Mouse (Mus musculus): ENCODE data around the gene Psmc3ip. TPM values are rescaled to one million over a fixed set of nuclear protein-coding genes. Genes with fewer than 3 reads are reported as not detected.

Psmc3ip gene
- polyA plus RNA-seq, 1 experiment from 2014 or later, result 29.1 TPM

DNA sequence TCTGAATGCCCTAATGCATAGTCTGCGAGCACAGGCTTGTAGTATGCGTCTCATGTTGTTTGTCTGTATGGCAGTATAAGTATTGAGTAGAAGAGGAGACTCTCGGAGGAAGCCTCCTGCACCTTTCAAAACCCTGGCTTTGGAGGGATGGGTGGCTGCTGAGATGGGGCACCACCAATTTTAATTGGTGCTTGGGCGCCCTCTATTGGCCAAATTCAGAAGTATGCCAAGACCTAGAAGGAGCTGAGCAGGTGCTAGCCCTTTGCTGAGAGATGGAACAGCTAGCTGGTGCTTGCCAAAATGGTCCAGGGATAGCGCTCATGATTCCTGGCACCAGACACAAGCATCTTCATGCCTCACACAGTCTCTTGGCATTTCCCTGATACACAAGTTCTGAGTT is 37.4 kb downstream of the Psmc3ip start:
- peak overlapping the region; percentile 90; the same call in 1 of the 2 replicates for H3K27ac ChIP-seq (ENCODE audit: low read depth)
- DNase-seq (ENCODE audit: low spot score) (peak; percentile 97), ATAC-seq (replicated peaks; ENCODE audit: low FRiP score, low TSS enrichment, low read depth) (no peak)
- peaks cover 56% of the 10 kb centered on the region for H3K4me1 ChIP-seq (replicated peaks; ENCODE audit: control insufficient read depth, insufficient read depth, low read length)
- H3K27me3 ChIP-seq (replicated peaks; ENCODE audit: control insufficient read depth, insufficient read depth, low read length), result no peaks in the 10 kb centered on the region
- H3K9ac ChIP-seq (ENCODE audit: low read length), result no peak overlapping the region
- H3K36me3 ChIP-seq (ENCODE audit: control insufficient read depth, insufficient read depth, low read length), result peaks cover 14% of the 10 kb centered on the region
- no peaks in the 10 kb centered on the region for H3K9me3 ChIP-seq (ENCODE audit: control insufficient read depth, low read length)
- 26% methylated on average over 5 of the region's 5 CpGs for WGBS
- H3K4me3 ChIP-seq (ENCODE audit: low read depth, low read length), result no peak overlapping the region
- H3K4me2 ChIP-seq (ENCODE audit: low read length), result no peak overlapping the region

DNA sequence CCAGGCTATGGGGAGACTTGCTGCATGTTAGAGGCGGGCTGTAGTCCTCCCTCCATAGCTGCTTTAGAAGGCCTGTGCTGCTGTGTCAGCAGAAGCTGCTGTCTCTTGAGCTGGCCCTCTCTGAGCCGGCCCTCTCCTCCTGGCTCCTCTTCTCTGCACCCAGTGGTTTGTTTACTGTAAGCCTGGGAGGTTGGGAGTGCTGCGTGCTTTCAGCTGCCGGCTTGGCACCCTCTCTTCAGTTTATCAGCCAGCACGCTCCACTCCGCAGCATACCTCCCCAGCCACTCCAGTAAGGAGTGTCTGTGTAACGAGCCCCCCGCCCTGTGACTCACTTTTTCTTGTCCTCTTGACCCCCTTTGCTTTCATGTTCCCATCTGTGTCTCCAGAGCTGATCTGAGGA is 38.4 kb downstream of the Psmc3ip start:
- WGBS, result 23% methylated on average over 8 of the region's 8 CpGs
- Histone ChIP-seq H3K27ac (ENCODE audit: low read depth) (peak overlapping the region; percentile 90), H3K4me2 (ENCODE audit: low read length) (peak overlapping the region; percentile 26; the same call in 1 of the 2 replicates), H3K27me3 (replicated peaks; ENCODE audit: control insufficient read depth, insufficient read depth, low read length) (no peaks in the 10 kb centered on the region), H3K4me3 (ENCODE audit: low read depth, low read length) (no peak overlapping the region), H3K36me3 (ENCODE audit: control insufficient read depth, insufficient read depth, low read length) (peaks cover 22% of the 10 kb centered on the region), H3K4me1 (replicated peaks; ENCODE audit: control insufficient read depth, insufficient read depth, low read length) (peaks cover 48% of the 10 kb centered on the region), H3K9me3 (ENCODE audit: control insufficient read depth, low read length) (no peaks in the 10 kb centered on the region), H3K9ac (ENCODE audit: low read length) (0 out of 2 replicates have a peak overlapping the region, but pooled peaks have one; percentile 22)
- ATAC-seq (replicated peaks; ENCODE audit: low FRiP score, low TSS enrichment, low read depth) (peak; percentile 40), DNase-seq (ENCODE audit: low spot score) (peak; percentile 75)

DNA sequence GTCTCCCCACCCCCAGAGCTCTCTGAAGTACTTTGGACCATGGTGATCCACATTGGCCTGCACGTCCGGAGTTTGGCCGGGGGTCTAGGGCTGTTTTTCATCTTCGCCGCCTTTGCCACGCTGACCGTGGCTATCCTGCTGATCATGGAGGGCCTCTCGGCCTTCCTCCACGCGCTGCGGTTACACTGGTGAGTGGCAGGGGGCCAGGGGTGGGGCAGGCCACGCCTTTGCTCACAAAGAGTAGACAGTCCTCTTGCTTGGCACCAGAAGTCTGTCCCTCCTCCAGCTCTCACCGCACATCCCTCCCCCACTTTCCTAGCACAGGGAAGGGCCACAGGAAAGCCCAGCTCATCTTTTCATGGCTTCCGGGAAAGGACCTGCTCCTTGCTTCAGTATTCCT is 39.8 kb downstream of the Psmc3ip start:
- H3K27me3 ChIP-seq (replicated peaks; ENCODE audit: control insufficient read depth, insufficient read depth, low read length), result no peaks in the 10 kb centered on the region
- no peak overlapping the region for H3K9ac ChIP-seq (ENCODE audit: low read length)
- peaks cover 23% of the 10 kb centered on the region for H3K36me3 ChIP-seq (ENCODE audit: control insufficient read depth, insufficient read depth, low read length)
- H3K9me3 ChIP-seq (ENCODE audit: control insufficient read depth, low read length), result no peaks in the 10 kb centered on the region
- DNase-seq (ENCODE audit: low spot score) (no peak), ATAC-seq (replicated peaks; ENCODE audit: low FRiP score, low TSS enrichment, low read depth) (no peak)
- WGBS, result 74% methylated on average over 14 of the region's 14 CpGs
- H3K27ac ChIP-seq (ENCODE audit: low read depth), result no peak overlapping the region
- no peak overlapping the region for H3K4me3 ChIP-seq (ENCODE audit: low read depth, low read length)
- peaks cover 36% of the 10 kb centered on the region for H3K4me1 ChIP-seq (replicated peaks; ENCODE audit: control insufficient read depth, insufficient read depth, low read length)
- no peak overlapping the region for H3K4me2 ChIP-seq (ENCODE audit: low read length)

DNA sequence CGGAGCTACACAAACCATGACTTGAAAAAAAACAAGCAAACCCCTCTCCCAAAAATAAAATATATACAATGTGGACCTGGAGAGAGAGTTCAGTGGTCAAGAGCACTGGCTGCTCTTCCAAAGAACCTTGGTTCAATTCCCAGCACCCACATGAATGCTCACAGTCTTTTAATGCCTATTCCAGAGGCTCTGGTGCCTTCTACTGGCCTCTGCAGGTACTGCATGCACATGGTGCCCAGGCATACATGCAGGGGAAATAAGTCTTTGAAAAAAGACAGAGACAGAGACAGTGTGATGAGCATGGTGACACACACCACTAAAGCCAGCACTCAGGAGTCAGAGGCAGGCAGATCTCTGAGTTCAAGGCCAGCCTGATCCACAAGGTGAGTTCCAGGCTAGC is 41.3 kb downstream of the Psmc3ip start:
- H3K27ac ChIP-seq (ENCODE audit: low read depth), result no peak overlapping the region
- no peak overlapping the region for H3K4me3 ChIP-seq (ENCODE audit: low read depth, low read length)

DNA sequence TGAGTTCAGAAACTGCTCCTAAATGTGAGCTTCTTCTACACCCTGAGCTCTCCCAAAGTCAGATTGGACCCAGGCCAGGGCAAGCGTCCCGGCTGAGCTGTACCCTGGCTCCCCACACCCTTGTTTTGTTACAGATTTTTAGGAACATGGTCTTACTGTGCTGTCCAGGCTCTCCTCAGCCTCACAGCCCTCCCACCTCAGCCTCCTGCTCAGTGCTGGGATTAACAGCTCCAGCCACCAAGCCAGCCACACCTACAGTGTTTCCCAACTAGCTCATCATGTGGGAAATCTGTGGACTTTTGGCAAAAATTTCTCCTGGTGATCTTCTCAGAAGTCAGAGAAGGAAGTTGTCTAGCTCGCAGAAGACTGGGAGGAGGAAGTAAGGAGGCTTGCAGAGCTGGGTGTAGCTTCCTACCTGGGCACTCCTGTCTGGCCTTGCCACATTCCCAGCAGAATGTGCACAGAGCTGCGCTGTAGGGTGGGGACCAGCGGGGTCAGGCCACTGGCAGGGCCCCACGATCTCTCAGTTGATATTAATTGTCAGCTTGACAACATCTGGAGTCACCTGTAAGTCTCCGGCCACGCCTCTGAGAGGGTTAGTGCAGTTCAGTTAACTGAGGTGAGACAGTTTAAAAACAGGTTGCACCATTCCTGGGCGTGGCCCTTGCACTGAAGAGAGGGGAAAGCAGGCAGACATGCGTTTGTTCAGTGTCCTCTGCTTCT is 42.3 kb downstream of the Psmc3ip start:
- Histone ChIP-seq H3K9ac (ENCODE audit: low read length) (no peak overlapping the region), H3K27me3 (replicated peaks; ENCODE audit: control insufficient read depth, insufficient read depth, low read length) (no peaks in the 10 kb centered on the region), H3K4me3 (ENCODE audit: low read depth, low read length) (no peak overlapping the region), H3K4me1 (replicated peaks; ENCODE audit: control insufficient read depth, insufficient read depth, low read length) (peaks cover 17% of the 10 kb centered on the region), H3K4me2 (ENCODE audit: low read length) (no peak overlapping the region), H3K9me3 (ENCODE audit: control insufficient read depth, low read length) (no peaks in the 10 kb centered on the region), H3K36me3 (ENCODE audit: control insufficient read depth, insufficient read depth, low read length) (peaks cover 38% of the 10 kb centered on the region), H3K27ac (ENCODE audit: low read depth) (0 out of 2 replicates have a peak overlapping the region, but pooled peaks have one; percentile 16)
- ATAC-seq (replicated peaks; ENCODE audit: low FRiP score, low TSS enrichment, low read depth) (no peak), DNase-seq (ENCODE audit: low spot score) (peak; percentile 68)
- 86% methylated on average over 10 of the region's 10 CpGs for WGBS

More for the DNA sequence above, 41.3 kb downstream of the Psmc3ip start:
- H3K9ac ChIP-seq (ENCODE audit: low read length), result no peak overlapping the region
- peaks cover 28% of the 10 kb centered on the region for H3K36me3 ChIP-seq (ENCODE audit: control insufficient read depth, insufficient read depth, low read length)
- H3K27me3 ChIP-seq (replicated peaks; ENCODE audit: control insufficient read depth, insufficient read depth, low read length), result no peaks in the 10 kb centered on the region
- ATAC-seq (replicated peaks; ENCODE audit: low FRiP score, low TSS enrichment, low read depth) (no peak), DNase-seq (ENCODE audit: low spot score) (no peak)
- 100% methylated on average over 1 of the region's 1 CpGs for WGBS
- H3K4me1 ChIP-seq (replicated peaks; ENCODE audit: control insufficient read depth, insufficient read depth, low read length), result peaks cover 25% of the 10 kb centered on the region
- H3K9me3 ChIP-seq (ENCODE audit: control insufficient read depth, low read length), result no peaks in the 10 kb centered on the region
- H3K4me2 ChIP-seq (ENCODE audit: low read length), result no peak overlapping the region

DNA sequence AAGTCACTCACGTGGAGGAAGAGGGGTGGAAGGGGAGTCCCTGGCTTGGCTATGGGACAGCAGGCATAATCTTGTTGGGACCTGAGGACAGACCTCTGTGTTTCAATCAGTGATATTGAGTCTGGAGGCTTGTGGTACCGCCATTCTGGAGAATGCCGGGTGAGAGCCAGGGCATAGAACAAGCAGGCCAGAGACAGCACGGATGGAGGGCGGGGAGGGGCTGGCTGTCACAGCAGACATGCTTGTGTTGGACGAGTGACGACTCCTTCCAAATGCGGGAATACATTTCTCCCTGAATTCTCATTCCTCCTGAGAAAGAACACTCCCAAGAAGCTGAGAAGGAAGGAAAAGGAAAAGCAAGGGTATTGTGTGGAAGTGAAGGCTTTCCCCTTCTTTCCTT is 43.6 kb downstream of the Psmc3ip start:
- no peaks in the 10 kb centered on the region for H3K27me3 ChIP-seq (replicated peaks; ENCODE audit: control insufficient read depth, insufficient read depth, low read length)
- H3K4me3 ChIP-seq (ENCODE audit: low read depth, low read length), result no peak overlapping the region
- no peak overlapping the region for H3K4me2 ChIP-seq (ENCODE audit: low read length)
- H3K36me3 ChIP-seq (ENCODE audit: control insufficient read depth, insufficient read depth, low read length), result peaks cover 46% of the 10 kb centered on the region
- WGBS, result 77% methylated on average over 8 of the region's 8 CpGs
- no peak for ATAC-seq (replicated peaks; ENCODE audit: low FRiP score, low TSS enrichment, low read depth)
- DNase-seq (ENCODE audit: low spot score), result no peak
- no peak overlapping the region for H3K9ac ChIP-seq (ENCODE audit: low read length)
- no peaks in the 10 kb centered on the region for H3K9me3 ChIP-seq (ENCODE audit: control insufficient read depth, low read length)
- H3K4me1 ChIP-seq (replicated peaks; ENCODE audit: control insufficient read depth, insufficient read depth, low read length), result peaks cover 6% of the 10 kb centered on the region
- H3K27ac ChIP-seq (ENCODE audit: low read depth), result no peak overlapping the region

DNA sequence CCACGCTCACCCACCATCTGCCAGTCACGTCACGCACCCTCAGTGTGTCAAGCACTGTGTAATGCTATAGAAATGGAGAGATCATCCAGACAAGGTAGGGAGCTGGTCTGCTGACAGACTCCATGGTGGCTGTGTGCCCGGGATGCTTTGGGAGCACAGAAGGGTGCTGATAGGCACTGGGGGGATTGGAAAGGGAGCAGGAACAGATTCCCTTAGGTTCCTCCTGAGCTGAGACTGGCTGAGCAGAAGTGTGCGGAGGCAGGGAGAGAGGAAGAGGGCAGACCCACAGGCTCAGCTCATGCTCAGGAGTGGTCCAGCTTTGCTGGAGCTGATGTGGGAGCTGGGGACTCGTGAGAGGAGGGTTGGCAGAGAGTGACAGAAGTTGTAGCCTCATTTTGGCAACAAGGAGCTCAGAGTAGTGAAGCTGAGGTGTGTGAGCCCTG is 44.2 kb downstream of the Psmc3ip start:
- no peak overlapping the region for H3K4me3 ChIP-seq (ENCODE audit: low read depth, low read length)
- no peak overlapping the region for H3K27ac ChIP-seq (ENCODE audit: low read depth)
- DNase-seq (ENCODE audit: low spot score) (no peak), ATAC-seq (replicated peaks; ENCODE audit: low FRiP score, low TSS enrichment, low read depth) (no peak)
- no peaks in the 10 kb centered on the region for H3K27me3 ChIP-seq (replicated peaks; ENCODE audit: control insufficient read depth, insufficient read depth, low read length)
- no peak overlapping the region for H3K4me2 ChIP-seq (ENCODE audit: low read length)
- no peaks in the 10 kb centered on the region for H3K9me3 ChIP-seq (ENCODE audit: control insufficient read depth, low read length)
- peaks cover under 1% of the 10 kb centered on the region for H3K4me1 ChIP-seq (replicated peaks; ENCODE audit: control insufficient read depth, insufficient read depth, low read length)
- H3K36me3 ChIP-seq (ENCODE audit: control insufficient read depth, insufficient read depth, low read length), result peaks cover 52% of the 10 kb centered on the region
- no peak overlapping the region for H3K9ac ChIP-seq (ENCODE audit: low read length)
- WGBS, result 89% methylated on average over 6 of the region's 6 CpGs

DNA sequence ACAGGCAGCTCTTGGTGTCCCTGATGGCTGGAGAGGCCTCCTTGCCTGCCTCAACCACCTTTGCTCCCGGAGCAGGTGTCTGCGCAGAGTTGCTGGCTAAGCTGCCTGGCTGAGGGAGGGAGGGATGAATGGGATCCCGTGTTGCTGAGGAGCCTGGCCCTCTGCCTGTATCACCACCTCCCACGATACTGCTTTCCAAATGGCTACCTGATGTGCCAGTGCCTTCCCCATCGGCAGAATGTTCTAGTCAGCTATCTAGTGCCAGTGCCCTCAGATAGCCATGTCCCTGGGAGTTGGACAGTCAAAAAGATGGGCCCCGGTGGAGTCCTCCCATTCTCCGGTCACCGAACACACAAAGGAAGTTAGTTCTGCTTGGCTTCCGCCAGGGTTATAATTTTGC is 44.9 kb downstream of the Psmc3ip start:
- 96% methylated on average over 9 of the region's 9 CpGs for WGBS
- ATAC-seq (replicated peaks; ENCODE audit: low FRiP score, low TSS enrichment, low read depth), result no peak

DNA sequence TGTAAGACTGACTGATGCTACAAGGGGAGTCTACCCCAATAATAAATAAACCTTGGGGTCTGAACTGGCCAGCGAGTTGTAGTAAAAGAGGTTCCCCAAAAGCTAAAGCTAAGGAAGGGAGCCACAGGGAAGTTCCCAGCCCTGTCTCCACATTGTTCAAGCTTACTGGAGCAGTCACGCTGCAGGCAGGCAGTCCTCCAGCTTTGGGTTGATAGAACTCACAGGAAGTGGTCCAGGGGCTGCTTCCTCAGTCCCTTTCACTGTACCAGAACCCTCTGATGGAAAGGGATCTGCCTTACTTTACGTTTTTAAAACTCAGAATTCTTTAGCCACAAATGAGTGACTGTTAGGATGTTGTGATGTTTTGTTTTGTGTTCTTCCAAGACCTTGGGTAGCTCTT is 47.7 kb downstream of the Psmc3ip start:
- no peak for ATAC-seq (replicated peaks; ENCODE audit: low FRiP score, low TSS enrichment, low read depth)
- Histone ChIP-seq H3K4me3 (ENCODE audit: low read depth, low read length) (no peak overlapping the region), H3K4me2 (ENCODE audit: low read length) (no peak overlapping the region), H3K27me3 (replicated peaks; ENCODE audit: control insufficient read depth, insufficient read depth, low read length) (no peaks in the 10 kb centered on the region), H3K36me3 (ENCODE audit: control insufficient read depth, insufficient read depth, low read length) (peaks cover 71% of the 10 kb centered on the region), H3K27ac (ENCODE audit: low read depth) (no peak overlapping the region), H3K9me3 (ENCODE audit: control insufficient read depth, low read length) (no peaks in the 10 kb centered on the region), H3K9ac (ENCODE audit: low read length) (no peak overlapping the region), H3K4me1 (replicated peaks; ENCODE audit: control insufficient read depth, insufficient read depth, low read length) (no peaks in the 10 kb centered on the region)
- 89% methylated on average over 3 of the region's 3 CpGs for WGBS
- no peak for DNase-seq (ENCODE audit: low spot score)

More for the DNA sequence above, 44.9 kb downstream of the Psmc3ip start:
- H3K36me3 ChIP-seq (ENCODE audit: control insufficient read depth, insufficient read depth, low read length), result peaks cover 56% of the 10 kb centered on the region
- H3K9ac ChIP-seq (ENCODE audit: low read length), result no peak overlapping the region
- no peaks in the 10 kb centered on the region for H3K4me1 ChIP-seq (replicated peaks; ENCODE audit: control insufficient read depth, insufficient read depth, low read length)
- no peak for DNase-seq (ENCODE audit: low spot score)
- no peak overlapping the region for H3K27ac ChIP-seq (ENCODE audit: low read depth)
- no peak overlapping the region for H3K4me3 ChIP-seq (ENCODE audit: low read depth, low read length)
- H3K4me2 ChIP-seq (ENCODE audit: low read length), result no peak overlapping the region
- H3K9me3 ChIP-seq (ENCODE audit: control insufficient read depth, low read length), result no peaks in the 10 kb centered on the region
- H3K27me3 ChIP-seq (replicated peaks; ENCODE audit: control insufficient read depth, insufficient read depth, low read length), result no peaks in the 10 kb centered on the region

Data from intestine, embryonic 14.5 days (tissue).